Mouse (Mus musculus) spleen, adult 18-20 months (tissue): ENCODE data around the gene Txndc5.
A peak's percentile ranks its signal among the peaks of the same experiment; 100 is the strongest.

ENCODE experiments used
- DNase-seq, 2 experiments: peaks; one replicate each; pipeline ENCODE4 v3.0.0; 2022; ENCODE audit warnings: mixed read lengths in 2 of 2

The Txndc5 gene

GRCm38 (mm10) chr13:38525261-38525660 is 3.4 kb downstream of the Txndc5 start:
- no peak for DNase-seq

GRCm38 (mm10) chr13:38523231-38523630 is 5.4 kb downstream of the Txndc5 start:
- no peak for DNase-seq

- DNase-seq: no peak
These were observed 6.5 kb downstream of the Txndc5 start for GRCm38 (mm10) chr13:38522056-38522654.

GRCm38 (mm10) chr13:38520299-38520698 is 8.3 kb downstream of the Txndc5 start:
- DNase-seq: no peak

GRCm38 (mm10) chr13:38516582-38516981 is 12.0 kb downstream of the Txndc5 start:
- DNase-seq: no peak

- no peak for DNase-seq
These were observed 12.8 kb downstream of the Txndc5 start for GRCm38 (mm10) chr13:38515845-38516244.

- DNase-seq: no peak
These were observed 13.2 kb downstream of the Txndc5 start for GRCm38 (mm10) chr13:38515431-38515830.

GRCm38 (mm10) chr13:38513921-38514320 is 14.7 kb downstream of the Txndc5 start:
- DNase-seq: no peak

GRCm38 (mm10) chr13:38511979-38512378 is 16.6 kb downstream of the Txndc5 start:
- no peak for DNase-seq

GRCm38 (mm10) chr13:38509681-38510341 is 18.8 kb downstream of the Txndc5 start:
- DNase-seq: no peak

GRCm38 (mm10) chr13:38506936-38507335 is 21.7 kb downstream of the Txndc5 start:
- no peak for DNase-seq

GRCm38 (mm10) chr13:38506320-38506719 is 22.3 kb downstream of the Txndc5 start:
- DNase-seq: peak; percentile 39 to 72

- DNase-seq: peak; percentile 69 to 71
These were observed 25.3 kb downstream of the Txndc5 start for GRCm38 (mm10) chr13:38503137-38503849.

GRCm38 (mm10) chr13:38501314-38501713 is 27.3 kb downstream of the Txndc5 start:
- DNase-seq: no peak

- DNase-seq: no peak
These were observed 31.9 kb downstream of the Txndc5 start for GRCm38 (mm10) chr13:38496715-38497114.

GRCm38 (mm10) chr13:38486767-38487166 is 41.9 kb downstream of the Txndc5 start:
- DNase-seq: no peak

- DNase-seq: no peak
These were observed 43.9 kb downstream of the Txndc5 start for GRCm38 (mm10) chr13:38484701-38485100.

GRCm38 (mm10) chr13:38481021-38481420 is 47.6 kb downstream of the Txndc5 start:
- DNase-seq: no peak

GRCm38 (mm10) chr13:38476936-38477335 is 51.7 kb downstream of the Txndc5 start:
- DNase-seq: no peak

GRCm38 (mm10) chr13:38473497-38473896 is 55.1 kb downstream of the Txndc5 start:
- no peak for DNase-seq

GRCm38 (mm10) chr13:38472636-38473035 is 56.0 kb downstream of the Txndc5 start:
- no peak for DNase-seq

- no peak for DNase-seq
These were observed 57.7 kb downstream of the Txndc5 start for GRCm38 (mm10) chr13:38470882-38471281.

GRCm38 (mm10) chr13:38463410-38463809 is 65.2 kb downstream of the Txndc5 start:
- no peak for DNase-seq

GRCm38 (mm10) chr13:38451446-38451845 is 77.2 kb downstream of the Txndc5 start:
- DNase-seq: no peak
